Mouse (Mus musculus) cerebellum, adult 18-20 months (tissue): ENCODE data around the gene Eid2b.
"Not testable (repeated sequence)": the region's sequence is repeated elsewhere in the genome, so short reads cannot be mapped to it uniquely, and the experiment has no call there.

Source experiments
- DNase-seq, 2 experiments: peaks; one replicate each; pipeline ENCODE4 v3.0.0; 2021

The Eid2b gene

GRCm38 (mm10) chr7:28277615-28278278 lies at the start of gene Eid2b:
Gene Eid2b (plus strand): TSS chr7:28277739.
- peak; percentile 95 to 99 for DNase-seq

GRCm38 (mm10) chr7:28243943-28244342 lies 33.6 kb upstream of the Eid2b start:
- DNase-seq, result not testable (repeated sequence)

- no peak for DNase-seq
Measured at GRCm38 (mm10) chr7:28248957-28249356, 28.6 kb upstream of the Eid2b start.

GRCm38 (mm10) chr7:28251976-28252375 lies 25.6 kb upstream of the Eid2b start:
- no peak for DNase-seq

- no peak for DNase-seq
Measured at GRCm38 (mm10) chr7:28254591-28254990, 22.9 kb upstream of the Eid2b start.

- DNase-seq, result no peak
Measured at GRCm38 (mm10) chr7:28255476-28255875, 22.1 kb upstream of the Eid2b start.

GRCm38 (mm10) chr7:28262861-28263260 lies 14.7 kb upstream of the Eid2b start:
- DNase-seq, result no peak

- no peak for DNase-seq
Measured at GRCm38 (mm10) chr7:28263786-28264185, 13.8 kb upstream of the Eid2b start.

- DNase-seq, result no peak
Measured at GRCm38 (mm10) chr7:28265391-28265790, 12.1 kb upstream of the Eid2b start.

- peak; percentile 90 to 94 for DNase-seq
Measured at GRCm38 (mm10) chr7:28267129-28268041, 10.2 kb upstream of the Eid2b start, which contains the start of gene Eid2. Gene Eid2 (plus strand): TSS chr7:28267881.

GRCm38 (mm10) chr7:28268042-28268531 lies 9.5 kb upstream of the Eid2b start:
- DNase-seq, result peak; percentile 67 to 73

- no peak for DNase-seq
Measured at GRCm38 (mm10) chr7:28268576-28268975, 9.0 kb upstream of the Eid2b start.

GRCm38 (mm10) chr7:28269355-28269754 lies 8.2 kb upstream of the Eid2b start:
- DNase-seq, result no peak

GRCm38 (mm10) chr7:28271761-28272160 lies 5.8 kb upstream of the Eid2b start:
- no peak for DNase-seq

- DNase-seq, result no peak
Measured at GRCm38 (mm10) chr7:28277237-28277614, 313 bp upstream of the Eid2b start.

GRCm38 (mm10) chr7:28278279-28278652 lies 727 bp downstream of the Eid2b start:
- DNase-seq, result no peak

GRCm38 (mm10) chr7:28280630-28281029 lies 3.1 kb downstream of the Eid2b start:
- DNase-seq, result no peak

- DNase-seq, result no peak
Measured at GRCm38 (mm10) chr7:28290165-28290564, 12.6 kb downstream of the Eid2b start.

GRCm38 (mm10) chr7:28290638-28291590 lies 13.4 kb downstream of the Eid2b start, which contains the start of gene Selenov:
Gene Selenov (minus strand): TSS chr7:28291186.
- peak; percentile 41 to 55 for DNase-seq

GRCm38 (mm10) chr7:28294481-28294880 lies 16.9 kb downstream of the Eid2b start:
- peak in 1 of 2 experiments; percentile 49 for DNase-seq

- peak; percentile 58 to 68 for DNase-seq
Measured at GRCm38 (mm10) chr7:28298837-28299625, 21.5 kb downstream of the Eid2b start.
